Mouse (Mus musculus) heart, adult 10 weeks (tissue): ENCODE measurements around the gene Defa32. TPM values are rescaled to one million over a fixed set of nuclear protein-coding genes. Genes with fewer than 3 reads are reported as not detected.

Experiments used
- polyA plus RNA-seq: library from polyadenylated mRNA; stranded (reverse); fragments of 350-450 nt; fragmentation: Illumina TruSeq; extraction: RNeasy Lipid Tissue Mini Kit (QIAGEN cat#74804); gene quantifications from one replicate; pipeline ENCODE4 v1.2.3, GENCODE M21; 2014; ENCODE audit warnings: low read depth, low replicate concordance

Gene Defa32
- polyA plus RNA-seq: not detected

DNA sequence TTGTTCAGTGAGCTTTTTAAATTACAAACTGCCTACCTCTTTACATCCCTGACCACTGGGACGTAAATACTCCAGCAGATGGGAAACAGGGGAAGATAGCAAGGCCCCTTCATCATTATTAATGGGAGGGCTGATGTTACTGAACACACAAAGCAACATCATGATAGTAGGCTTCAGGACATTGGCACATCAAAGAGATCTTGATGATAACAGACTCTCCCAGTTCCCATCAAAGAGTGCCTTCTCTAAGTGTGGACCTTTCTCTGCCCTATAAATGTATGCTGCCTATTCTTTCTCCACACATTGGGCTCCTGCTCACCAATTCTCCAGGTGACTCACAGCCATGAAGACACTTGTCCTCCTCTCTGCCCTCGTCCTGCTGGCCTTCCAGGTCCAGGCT is at the start of gene Defa32:
Gene Defa32 (plus strand): TSS at position 301 of the 400 bp plus-strand sequence.

GRCm38 (mm10) chr8:21508958-21509357 is 19.9 kb upstream of the Defa32 start, which contains the start of gene Defa20:
TSS of gene Defa20 (plus strand) at chr8:21509258.

GRCm38 (mm10) chr8:21565086-21565485 is 36.3 kb downstream of the Defa32 start, which contains the start of gene Defa37:
TSS of gene Defa37 (plus strand) at chr8:21565386.

Other genes with a start within 250 kb of the Defa32 start
- not detected for gene Defa27, start 213.5 kb upstream of the Defa32 start, polyA plus RNA-seq
- not detected for gene Defa29, start 202.0 kb upstream of the Defa32 start, polyA plus RNA-seq
- not detected for gene Defa2, start 150.5 kb upstream of the Defa32 start, polyA plus RNA-seq
- gene Defa33, start 137.2 kb upstream of the Defa32 start, polyA plus RNA-seq: not detected
- gene Defa36, start 101.6 kb upstream of the Defa32 start, polyA plus RNA-seq: not detected
- gene Gm7849, start 72.5 kb upstream of the Defa32 start, polyA plus RNA-seq: 2.2 TPM
- gene Defa20, start 19.8 kb upstream of the Defa32 start, polyA plus RNA-seq: not detected
- gene Defa37, start 36.4 kb downstream of the Defa32 start, polyA plus RNA-seq: not detected
- gene Defa28, start 54.0 kb downstream of the Defa32 start, polyA plus RNA-seq: not detected
- gene Gm7861, start 65.5 kb downstream of the Defa32 start, polyA plus RNA-seq: not detected
- gene Defa26, start 89.2 kb downstream of the Defa32 start, polyA plus RNA-seq: not detected
- gene Defa17, start 126.7 kb downstream of the Defa32 start, polyA plus RNA-seq: not detected
- not detected for gene Defa34, start 136.8 kb downstream of the Defa32 start, polyA plus RNA-seq
- not detected for gene AY761184, start 174.6 kb downstream of the Defa32 start, polyA plus RNA-seq
- gene Defa24, start 205.5 kb downstream of the Defa32 start, polyA plus RNA-seq: 2.3 TPM